Mouse (Mus musculus) T-helper 1 cell (primary cell): ENCODE data around the gene Spata7.
"Not testable (repeated sequence)": the region's sequence is repeated elsewhere in the genome, so short reads cannot be mapped to it uniquely, and the experiment has no call there.

Experiments
- in situ Hi-C: fragments of 300-600 bp; cut with MboI, MseI; formaldehyde crosslinking; loops from one replicate; pipeline ENCODE4 v1.15.1; 2025; ENCODE audit warnings: high pct_unique_total_duplicates

Spata7 gene

GRCm38 (mm10) chr12:98627392-98628259 lies at the start of gene Spata7:
Gene Spata7 (plus strand): TSS chr12:98628157.
- in situ Hi-C loops = no loop called here

GRCm38 (mm10) chr12:98585302-98585701 lies 42.7 kb upstream of the Spata7 start:
- in situ Hi-C loops = no loop called here

- in situ Hi-C loops = no loop called here
These were observed 39.4 kb upstream of the Spata7 start for GRCm38 (mm10) chr12:98588573-98588972.

- in situ Hi-C loops = no loop called here
These were observed 36.9 kb upstream of the Spata7 start for GRCm38 (mm10) chr12:98591016-98591415.

- in situ Hi-C loops = loop anchor here (10.0 kb wide), 1 partner anchor 346 kb away; the partner anchor contains the start of gene Galc
These were observed 27.1 kb upstream of the Spata7 start for GRCm38 (mm10) chr12:98600861-98601260.

- in situ Hi-C loops = loop anchor here (10.0 kb wide), 1 partner anchor 347 kb away; the partner anchor contains the start of gene Galc
These were observed 25.8 kb upstream of the Spata7 start for GRCm38 (mm10) chr12:98602114-98602513.

- in situ Hi-C loops = loop anchor here (10.0 kb wide), 1 partner anchor 350 kb away; the partner anchor contains the start of gene Galc
These were observed 22.7 kb upstream of the Spata7 start for GRCm38 (mm10) chr12:98605264-98605663.

GRCm38 (mm10) chr12:98606595-98607290 lies 21.2 kb upstream of the Spata7 start:
- in situ Hi-C loops = loop anchor here (10.0 kb wide), 1 partner anchor 352 kb away; the partner anchor contains the start of gene Galc

GRCm38 (mm10) chr12:98610341-98610740 lies 17.6 kb upstream of the Spata7 start:
- in situ Hi-C loops = loop anchor here (10.0 kb wide), 1 partner anchor 114 kb away; no protein-coding TSS in a partner anchor

GRCm38 (mm10) chr12:98614910-98615508 lies 12.9 kb upstream of the Spata7 start:
- in situ Hi-C loops = loop anchor here (10.0 kb wide), 1 partner anchor 110 kb away; no protein-coding TSS in a partner anchor

- in situ Hi-C loops = loop anchor here (10.0 kb wide), 1 partner anchor 109 kb away; no protein-coding TSS in a partner anchor
These were observed 12.2 kb upstream of the Spata7 start for GRCm38 (mm10) chr12:98615746-98616145.

- in situ Hi-C loops = loop anchor here (10.0 kb wide), 1 partner anchor 105 kb away; no protein-coding TSS in a partner anchor
These were observed 8.5 kb upstream of the Spata7 start for GRCm38 (mm10) chr12:98619496-98619895.

- in situ Hi-C loops = not testable (repeated sequence)
These were observed 7.0 kb upstream of the Spata7 start for GRCm38 (mm10) chr12:98620922-98621321.

- in situ Hi-C loops = not testable (repeated sequence)
These were observed 4.7 kb upstream of the Spata7 start for GRCm38 (mm10) chr12:98623266-98623665.

GRCm38 (mm10) chr12:98628260-98628970 lies 458 bp downstream of the Spata7 start:
- in situ Hi-C loops = no loop called here

GRCm38 (mm10) chr12:98644852-98645251 lies 16.9 kb downstream of the Spata7 start:
- in situ Hi-C loops = no loop called here

- in situ Hi-C loops = no loop called here
These were observed 28.9 kb downstream of the Spata7 start for GRCm38 (mm10) chr12:98656873-98657272.

- in situ Hi-C loops = no loop called here
These were observed 34.7 kb downstream of the Spata7 start for GRCm38 (mm10) chr12:98662617-98663016.

- in situ Hi-C loops = no loop called here
These were observed 40.3 kb downstream of the Spata7 start for GRCm38 (mm10) chr12:98668132-98668814.

GRCm38 (mm10) chr12:98669086-98669485 lies 41.1 kb downstream of the Spata7 start:
- in situ Hi-C loops = no loop called here
